In genomic region chr14:35110928-35111327, GRCm38 (mm10) we compare ENCODE assay signal across 8 mouse cellular contexts.
DNase-seq lines count a peak whose midpoint lies in the region; ATAC-seq and TF ChIP-seq lines count a peak whose summit lies in the region.

No protein-coding gene starts in this region.

- 0 out of 2 replicates have a peak, but pooled peaks cover 5% of the 10 kb centered on the region for H3K4me1 ChIP-seq in hindbrain, embryonic 10.5 days (replicated peaks)
- peaks cover 5% of the 10 kb centered on the region; the same call in 1 of the 2 replicates for H3K4me1 ChIP-seq in hindbrain, embryonic 16.5 days (ENCODE audit: control insufficient read depth, insufficient read depth, low read depth, low read length)
- H3K4me1 ChIP-seq in forebrain, embryonic 14.5 days (ENCODE audit: control insufficient read depth, insufficient read depth, low read length) = peaks cover 5% of the 10 kb centered on the region; the same call in 1 of the 2 replicates
- no peaks in the 10 kb centered on the region for H3K4me1 ChIP-seq in stomach, postnatal 0 days (replicated peaks; ENCODE audit: control insufficient read depth, insufficient read depth)
- no peaks in the 10 kb centered on the region for H3K4me1 ChIP-seq in intestine, embryonic 16.5 days (ENCODE audit: control insufficient read depth, insufficient read depth, low read length)

- 76% methylated on average over 1 of the region's 1 CpGs for WGBS in hindbrain, embryonic 10.5 days
- 51% methylated on average over 1 of the region's 1 CpGs for WGBS in hindbrain, embryonic 16.5 days
- 34% methylated on average over 1 of the region's 1 CpGs for WGBS in forebrain, embryonic 14.5 days
- 63% methylated on average over 1 of the region's 1 CpGs for WGBS in stomach, postnatal 0 days
- 54% methylated on average over 1 of the region's 1 CpGs for WGBS in intestine, embryonic 16.5 days

- no peak for TF ChIP-seq EP300 in stomach, postnatal 0 days (optimal IDR thresholded peaks at IDR 0.05)

- ATAC-seq in hindbrain, embryonic 16.5 days = no peak
- peak; percentile 24; the same call in 1 of the 2 replicates for ATAC-seq in forebrain, embryonic 14.5 days
- no peak for ATAC-seq in stomach, postnatal 0 days (ENCODE audit: low FRiP score, low TSS enrichment)
- no peak for ATAC-seq in intestine, embryonic 16.5 days
- ATAC-seq in megakaryocyte-erythroid progenitor cell, adult 5-6 weeks (replicated peaks; ENCODE audit: low FRiP score, low TSS enrichment, poor library complexity, severe bottlenecking) = no peak

- no peak overlapping the region for H3K4me3 ChIP-seq in hindbrain, embryonic 10.5 days
- H3K4me3 ChIP-seq in hindbrain, embryonic 16.5 days (ENCODE audit: low read length) = no peak overlapping the region
- H3K4me3 ChIP-seq in forebrain, embryonic 14.5 days (ENCODE audit: low read depth, low read length) = no peak overlapping the region
- H3K4me3 ChIP-seq in stomach, postnatal 0 days (ENCODE audit: low read depth, low read length) = no peak overlapping the region
- no peak overlapping the region for H3K4me3 ChIP-seq in intestine, embryonic 16.5 days (ENCODE audit: low read length)

- peak; percentile 6 for DNase-seq in hindbrain, embryonic 10.5 days (ENCODE audit: low spot score)
- peak; percentile 17 for DNase-seq in thymus, postnatal 4 days
- no peak for DNase-seq in thymus, postnatal 25 days
- DNase-seq in forebrain, embryonic 14.5 days (ENCODE audit: low spot score) = peak; percentile 73
- peak; percentile 30 for DNase-seq in stomach, postnatal 0 days (ENCODE audit: low spot score)

- H3K27me3 ChIP-seq in hindbrain, embryonic 10.5 days (ENCODE audit: insufficient read depth, poor library complexity, severe bottlenecking) = no peaks in the 10 kb centered on the region
- H3K27me3 ChIP-seq in hindbrain, embryonic 16.5 days (replicated peaks; ENCODE audit: control insufficient read depth, insufficient read depth, low read length) = no peaks in the 10 kb centered on the region
- H3K27me3 ChIP-seq in forebrain, embryonic 14.5 days (replicated peaks; ENCODE audit: control insufficient read depth, insufficient read depth, low read length) = peaks cover 3% of the 10 kb centered on the region; the same call in 1 of the 2 replicates
- H3K27me3 ChIP-seq in stomach, postnatal 0 days (ENCODE audit: control insufficient read depth, insufficient read depth, low read length) = no peaks in the 10 kb centered on the region
- H3K27me3 ChIP-seq in intestine, embryonic 16.5 days (replicated peaks; ENCODE audit: control insufficient read depth, insufficient read depth, low read length) = no peaks in the 10 kb centered on the region

- no peak overlapping the region for H3K27ac ChIP-seq in hindbrain, embryonic 10.5 days
- no peak overlapping the region for H3K27ac ChIP-seq in hindbrain, embryonic 16.5 days (ENCODE audit: low read depth, low read length)
- H3K27ac ChIP-seq in forebrain, embryonic 14.5 days (ENCODE audit: low read depth, low read length) = no peak overlapping the region
- no peak overlapping the region for H3K27ac ChIP-seq in stomach, postnatal 0 days (replicated peaks)
- no peak overlapping the region for H3K27ac ChIP-seq in intestine, embryonic 16.5 days (ENCODE audit: low read length)

- no peaks in the 10 kb centered on the region for H3K36me3 ChIP-seq in hindbrain, embryonic 10.5 days
- no peaks in the 10 kb centered on the region for H3K36me3 ChIP-seq in hindbrain, embryonic 16.5 days (ENCODE audit: control insufficient read depth, insufficient read depth, low read length)
- H3K36me3 ChIP-seq in forebrain, embryonic 14.5 days (ENCODE audit: control insufficient read depth, insufficient read depth, low read length) = no peaks in the 10 kb centered on the region
- no peaks in the 10 kb centered on the region for H3K36me3 ChIP-seq in stomach, postnatal 0 days (ENCODE audit: control insufficient read depth, insufficient read depth, low read length)
- H3K36me3 ChIP-seq in intestine, embryonic 16.5 days (ENCODE audit: control insufficient read depth, insufficient read depth, low read length) = no peaks in the 10 kb centered on the region

- TF ChIP-seq CTCF in stomach, postnatal 0 days (IDR thresholded peaks at IDR 0.05; ENCODE audit: low read depth) = peak; percentile 65

- H3K9ac ChIP-seq in hindbrain, embryonic 16.5 days (ENCODE audit: low read depth, low read length) = no peak overlapping the region
- no peak overlapping the region for H3K9ac ChIP-seq in forebrain, embryonic 14.5 days (ENCODE audit: low read length)
- H3K9ac ChIP-seq in stomach, postnatal 0 days (ENCODE audit: low read length) = no peak overlapping the region
- H3K9ac ChIP-seq in intestine, embryonic 16.5 days (ENCODE audit: low read depth, low read length) = no peak overlapping the region

- H3K4me2 ChIP-seq in hindbrain, embryonic 16.5 days (ENCODE audit: low read length) = no peak overlapping the region
- H3K4me2 ChIP-seq in forebrain, embryonic 14.5 days (ENCODE audit: low read length) = no peak overlapping the region
- no peak overlapping the region for H3K4me2 ChIP-seq in stomach, postnatal 0 days (replicated peaks; ENCODE audit: low read depth)
- H3K4me2 ChIP-seq in intestine, embryonic 16.5 days (ENCODE audit: low read depth, low read length) = no peak overlapping the region

- H3K9me3 ChIP-seq in hindbrain, embryonic 10.5 days = no peaks in the 10 kb centered on the region
- H3K9me3 ChIP-seq in hindbrain, embryonic 16.5 days (ENCODE audit: control insufficient read depth, low read length) = no peaks in the 10 kb centered on the region
- no peaks in the 10 kb centered on the region for H3K9me3 ChIP-seq in forebrain, embryonic 14.5 days (replicated peaks; ENCODE audit: control insufficient read depth, low read length)
- H3K9me3 ChIP-seq in stomach, postnatal 0 days (ENCODE audit: control insufficient read depth, low read length) = no peaks in the 10 kb centered on the region
- no peaks in the 10 kb centered on the region for H3K9me3 ChIP-seq in intestine, embryonic 16.5 days (ENCODE audit: control insufficient read depth, low read length)
